Mouse (Mus musculus): ENCODE measurements around the gene Esr1. TPM values are rescaled to one million over a fixed set of nuclear protein-coding genes. Genes with fewer than 3 reads are reported as not detected.
"Not testable (repeated sequence)": the region's sequence is repeated elsewhere in the genome, so short reads cannot be mapped to it uniquely, and the experiment has no call there.

The Esr1 gene
- 1 to 10 TPM; 2.3 to 3.4 TPM for total RNA-seq (2021)

GRCm38 (mm10) chr10:4611386-4612155 lies at the start of gene Esr1:
Gene Esr1, plus strand, starts transcription at chr10:4611593.
- peak in 1 of 2 experiments; percentile 6 for DNase-seq (ENCODE audit: low spot score in 2 of 2)
- intact Hi-C loops (cut with DNase I) = no loop called here

- no peak for DNase-seq (ENCODE audit: low spot score in 2 of 2)
- intact Hi-C loops (cut with DNase I) = no loop called here
Measured at GRCm38 (mm10) chr10:4565148-4565547, 46.2 kb upstream of the Esr1 start.

- no peak for DNase-seq (ENCODE audit: low spot score in 2 of 2)
- intact Hi-C loops (cut with DNase I) = no loop called here
Measured at GRCm38 (mm10) chr10:4570778-4571177, 40.6 kb upstream of the Esr1 start.

GRCm38 (mm10) chr10:4571304-4571703 lies 40.1 kb upstream of the Esr1 start:
- intact Hi-C loops (cut with DNase I) = no loop called here

GRCm38 (mm10) chr10:4581905-4582304 lies 29.5 kb upstream of the Esr1 start:
- intact Hi-C loops (cut with DNase I) = no loop called here
- no peak for DNase-seq (ENCODE audit: low spot score in 2 of 2)

More at GRCm38 (mm10) chr10:4571304-4571703, 40.1 kb upstream of the Esr1 start:
- DNase-seq (ENCODE audit: low spot score in 2 of 2) = no peak

- intact Hi-C loops (cut with DNase I) = no loop called here
- no peak for DNase-seq (ENCODE audit: low spot score in 2 of 2)
Measured at GRCm38 (mm10) chr10:4586691-4587090, 24.7 kb upstream of the Esr1 start.

GRCm38 (mm10) chr10:4589576-4589975 lies 21.8 kb upstream of the Esr1 start:
- intact Hi-C loops (cut with DNase I) = no loop called here
- no peak for DNase-seq (ENCODE audit: low spot score in 2 of 2)

- intact Hi-C loops (cut with DNase I) = no loop called here
- DNase-seq (ENCODE audit: low spot score in 2 of 2) = no peak
Measured at GRCm38 (mm10) chr10:4590956-4591355, 20.4 kb upstream of the Esr1 start.

- intact Hi-C loops (cut with DNase I) = no loop called here
- DNase-seq (ENCODE audit: low spot score in 2 of 2) = no peak
Measured at GRCm38 (mm10) chr10:4593828-4594227, 17.6 kb upstream of the Esr1 start.

GRCm38 (mm10) chr10:4597211-4597610 lies 14.2 kb upstream of the Esr1 start:
- intact Hi-C loops (cut with DNase I) = no loop called here
- no peak for DNase-seq (ENCODE audit: low spot score in 2 of 2)

- peak; percentile 18 to 50 for DNase-seq (ENCODE audit: low spot score in 2 of 2)
- intact Hi-C loops (cut with DNase I) = no loop called here
Measured at GRCm38 (mm10) chr10:4598244-4598842, 13.1 kb upstream of the Esr1 start.

- DNase-seq (ENCODE audit: low spot score in 2 of 2) = peak; percentile 6 to 12
- intact Hi-C loops (cut with DNase I) = no loop called here
Measured at GRCm38 (mm10) chr10:4598916-4599315, 12.5 kb upstream of the Esr1 start.

GRCm38 (mm10) chr10:4599591-4599990 lies 11.8 kb upstream of the Esr1 start:
- intact Hi-C loops (cut with DNase I) = no loop called here
- DNase-seq (ENCODE audit: low spot score in 2 of 2) = no peak

- intact Hi-C loops (cut with DNase I) = no loop called here
- no peak for DNase-seq (ENCODE audit: low spot score in 2 of 2)
Measured at GRCm38 (mm10) chr10:4600796-4601474, 10.5 kb upstream of the Esr1 start.

- DNase-seq (ENCODE audit: low spot score in 2 of 2); intact Hi-C loops (cut with DNase I): not testable (repeated sequence)
Measured at GRCm38 (mm10) chr10:4601612-4602011, 9.8 kb upstream of the Esr1 start.

GRCm38 (mm10) chr10:4602466-4602865 lies 8.9 kb upstream of the Esr1 start:
- DNase-seq (ENCODE audit: low spot score in 2 of 2) = no peak
- intact Hi-C loops (cut with DNase I) = no loop called here

- intact Hi-C loops (cut with DNase I) = no loop called here
- no peak for DNase-seq (ENCODE audit: low spot score in 2 of 2)
Measured at GRCm38 (mm10) chr10:4604527-4605209, 6.7 kb upstream of the Esr1 start.

GRCm38 (mm10) chr10:4610234-4610633 lies 1.2 kb upstream of the Esr1 start:
- intact Hi-C loops (cut with DNase I) = no loop called here
- no peak for DNase-seq (ENCODE audit: low spot score in 2 of 2)

GRCm38 (mm10) chr10:4612313-4613036 lies 1.1 kb downstream of the Esr1 start:
- DNase-seq (ENCODE audit: low spot score in 2 of 2) = no peak
- intact Hi-C loops (cut with DNase I) = no loop called here

GRCm38 (mm10) chr10:4618026-4618425 lies 6.6 kb downstream of the Esr1 start:
- DNase-seq (ENCODE audit: low spot score in 2 of 2) = no peak
- intact Hi-C loops (cut with DNase I) = no loop called here
